Mouse (Mus musculus) ES-Bruce4 (cell line): ENCODE measurements at regions not wholly inside any gene's neighbourhood (a gene's known extent, or its start where the extent isn't known, plus 50 kb on each side); places are given as distances from the start of the nearest gene placed in this dataset.

Experiments
- CTCF ChIP-seq: IDR thresholded peaks from one replicate; pipeline ENCODE4 v1.8.1; 2011; ENCODE audit warnings: low read depth, low read length
- POLR2A ChIP-seq: IDR thresholded peaks from one replicate; pipeline ENCODE4 v1.8.1; 2011; ENCODE audit warnings: low read length; ENCODE audit not compliant: insufficient read depth

DNA sequence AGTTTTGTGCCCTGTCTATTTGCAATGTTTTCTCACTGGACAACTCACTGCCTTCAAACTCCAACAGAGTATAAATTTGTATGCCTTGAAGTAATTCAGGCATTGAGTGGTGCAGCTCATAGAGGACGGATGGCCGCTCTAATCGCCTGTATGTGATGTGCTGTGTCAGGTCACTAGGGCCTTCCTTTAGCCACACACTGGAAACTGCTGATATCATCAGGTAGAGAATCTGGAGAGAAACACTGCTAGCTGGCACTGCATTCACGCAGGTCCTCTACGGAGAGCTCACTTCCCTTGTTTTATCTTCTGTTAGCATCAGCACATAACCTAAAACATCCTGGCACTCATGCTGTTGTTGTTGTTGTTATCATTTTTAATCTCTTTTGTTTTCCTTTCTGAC lies 144.0 kb upstream of the Gm34302 start:
- TF ChIP-seq CTCF = no peak
- no peak for TF ChIP-seq POLR2A
